Mouse (Mus musculus) cortical plate, adult 2 months (tissue): ENCODE data around the gene Mocs1.

Experiments
- CTCF ChIP-seq: fragments of 200-500 bp; IDR thresholded peaks from 2 replicates; pipeline ENCODE4 v1.5.1; 2011; ENCODE audit warnings: mild to moderate bottlenecking, control low read depth, low read length; ENCODE audit not compliant: insufficient read depth; ENCODE audit errors: extremely low read depth
- POLR2A ChIP-seq: fragments of 200-500 bp; IDR thresholded peaks from 2 replicates; pipeline ENCODE4 v1.6.1; 2011; ENCODE audit warnings: mild to moderate bottlenecking, low read length, control low read depth; ENCODE audit not compliant: insufficient read depth; ENCODE audit errors: extremely low read depth

GRCm38 (mm10) chr17:49416228-49416627 is 11.9 kb upstream of the Mocs1 start:
- TF ChIP-seq CTCF (no peak), POLR2A (no peak)
